8 mouse cellular contexts compared by ENCODE assay signal in the genomic region with DNA sequence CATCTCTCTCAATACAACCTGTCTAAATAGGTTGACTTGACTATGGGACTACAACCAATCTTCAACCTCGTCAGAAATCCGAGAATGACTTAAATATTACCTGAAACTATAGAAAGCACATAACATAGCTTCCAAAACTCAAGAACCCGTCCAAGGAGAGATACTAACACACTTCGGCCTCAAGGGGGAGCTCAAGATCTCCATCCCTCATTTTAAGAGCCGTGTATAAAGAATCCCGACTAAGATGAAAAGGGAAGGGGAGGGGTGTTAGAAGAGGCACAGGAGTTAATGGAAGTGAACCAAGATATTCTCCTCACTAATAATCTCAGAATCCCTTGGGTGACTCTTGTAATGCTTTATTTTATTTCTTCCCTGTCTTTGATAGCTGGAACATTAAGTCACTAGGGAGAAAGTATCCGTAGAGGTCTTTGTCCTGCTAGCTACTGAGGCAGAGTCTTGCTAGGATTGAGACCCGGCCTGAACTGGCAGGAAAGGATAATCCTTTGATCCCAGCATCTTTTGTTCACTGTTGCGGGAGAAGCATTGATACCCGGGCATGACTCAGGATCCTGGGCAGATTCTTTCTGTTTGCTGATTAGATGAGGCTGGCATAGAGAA. TPM values are rescaled to one million over a fixed set of nuclear protein-coding genes. Genes with fewer than 3 reads are reported as not detected.
DNase-seq lines count a peak whose midpoint lies in the region; ATAC-seq and TF ChIP-seq lines count a peak whose summit lies in the region.

No protein-coding gene starts in this region.

- H3K27ac ChIP-seq in liver, embryonic 16.5 days (ENCODE audit: low read length): peak overlapping the region; percentile 7; the same call in 1 of the 2 replicates
- no peak overlapping the region for H3K27ac ChIP-seq in neural tube, embryonic 14.5 days (ENCODE audit: low read depth, low read length)

- TF ChIP-seq CTCF in G1E (IDR thresholded peaks at IDR 0.05; ENCODE audit: low read depth, low read length): peak; percentile 47; the same call in 1 of the 2 replicates

- no peaks in the 10 kb centered on the region for H3K9me3 ChIP-seq in G1E (replicated peaks)
- no peaks in the 10 kb centered on the region for H3K9me3 ChIP-seq in liver, embryonic 16.5 days (replicated peaks; ENCODE audit: control insufficient read depth, low read length)
- H3K9me3 ChIP-seq in neural tube, embryonic 14.5 days (ENCODE audit: control insufficient read depth, low read length): no peaks in the 10 kb centered on the region

- WGBS in liver, embryonic 16.5 days (ENCODE audit: insufficient replicate concordance): 20% methylated on average over 10 of the region's 10 CpGs
- 11% methylated on average over 10 of the region's 10 CpGs for WGBS in neural tube, embryonic 14.5 days

- DNase-seq in A20 (ENCODE audit: low read depth, low spot score): peak; percentile 71
- DNase-seq in G1E (ENCODE audit: low spot score): peak; percentile 39
- peak; percentile 50 for DNase-seq in cerebellum, adult 9-11 months
- DNase-seq in frontal cortex, postnatal 25 days (ENCODE audit: low spot score in 2 of 2): peak; percentile 12 to 44
- DNase-seq in kidney, adult 8-10 months: peak; percentile 42 to 55
- no peak for DNase-seq in urinary bladder, adult 18-20 months (ENCODE audit: low spot score in 2 of 2)

- no peaks in the 10 kb centered on the region for H3K36me3 ChIP-seq in G1E (replicated peaks)
- no peaks in the 10 kb centered on the region for H3K36me3 ChIP-seq in liver, embryonic 16.5 days (ENCODE audit: control insufficient read depth, insufficient read depth)
- H3K36me3 ChIP-seq in neural tube, embryonic 14.5 days (ENCODE audit: control insufficient read depth, insufficient read depth, low read length): no peaks in the 10 kb centered on the region

- peak overlapping the region; percentile 53 for H3K4me2 ChIP-seq in liver, embryonic 16.5 days (ENCODE audit: low read depth, low read length)
- H3K4me2 ChIP-seq in neural tube, embryonic 14.5 days (ENCODE audit: low read depth, low read length): peak overlapping the region; percentile 9; the same call in 1 of the 2 replicates

- no peak for ATAC-seq in G1E (ENCODE audit: extremely low read depth, insufficient number of reproducible peaks, low FRiP score, poor library complexity, severe bottlenecking)
- peak; percentile 76 for ATAC-seq in liver, embryonic 16.5 days (ENCODE audit: low read depth)
- peak; percentile 88 for ATAC-seq in neural tube, embryonic 14.5 days (ENCODE audit: low read depth)

- peaks cover 26% of the 10 kb centered on the region for H3K27me3 ChIP-seq in G1E (ENCODE audit: insufficient read depth, low read length)
- H3K27me3 ChIP-seq in liver, embryonic 16.5 days (ENCODE audit: control insufficient read depth, insufficient read depth, low read depth, low read length): no peaks in the 10 kb centered on the region
- H3K27me3 ChIP-seq in neural tube, embryonic 14.5 days (ENCODE audit: control insufficient read depth, insufficient read depth, low read length): no peaks in the 10 kb centered on the region

- no peaks in the 10 kb centered on the region for H3K4me1 ChIP-seq in G1E (ENCODE audit: insufficient read depth, low read depth, low read length)
- peaks cover 11% of the 10 kb centered on the region for H3K4me1 ChIP-seq in liver, embryonic 16.5 days (ENCODE audit: control insufficient read depth, low read depth, low read length)
- no peaks in the 10 kb centered on the region for H3K4me1 ChIP-seq in neural tube, embryonic 14.5 days (ENCODE audit: control insufficient read depth, insufficient read depth, low read length)

- H3K4me3 ChIP-seq in G1E (ENCODE audit: low read depth, low read length): no peak overlapping the region
- H3K4me3 ChIP-seq in liver, embryonic 16.5 days (ENCODE audit: low read depth, low read length): peak overlapping the region; percentile 22
- H3K4me3 ChIP-seq in neural tube, embryonic 14.5 days (ENCODE audit: low read depth, low read length): no peak overlapping the region

- H3K9ac ChIP-seq in liver, embryonic 16.5 days (ENCODE audit: low read depth, low read length): peak overlapping the region; percentile 19; the same call in 1 of the 2 replicates
- H3K9ac ChIP-seq in neural tube, embryonic 14.5 days (replicated peaks; ENCODE audit: low read depth, low read length): no peak overlapping the region

RNA-seq across cellular contexts. Expression of gene Eed, which starts 17.3 kb away (rescaled TPM):
- total RNA-seq in G1E (2014; fragmentation: Nextera tagmentation): 83.5 and 101 TPM in 2 replicates
- total RNA-seq in G1E (2017): 132 and 137 TPM in 2 replicates
- 147 and 195 TPM in 2 replicates for polyA plus RNA-seq in G1E (2012)
- polyA plus RNA-seq in liver, embryonic 16.5 days (2015; fragmentation: Nextera tagmentation; extraction: Ambion mirVana): 25.7 and 26.2 TPM in 2 replicates
- 30.3 and 32.9 TPM in 2 replicates for polyA plus RNA-seq in neural tube, embryonic 14.5 days (2014; fragmentation: Nextera tagmentation; extraction: Ambion mirVana)

RNA-seq across cellular contexts. Expression of gene Hikeshi, which starts 57.1 kb away (rescaled TPM):
- total RNA-seq in G1E (2014; fragmentation: Nextera tagmentation): 69.9 and 118 TPM in 2 replicates
- total RNA-seq in G1E (2017): 212 and 255 TPM in 2 replicates
- 44.1 and 50.0 TPM in 2 replicates for polyA plus RNA-seq in G1E (2012)
- 48.2 and 59.3 TPM in 2 replicates for polyA plus RNA-seq in liver, embryonic 16.5 days (2015; fragmentation: Nextera tagmentation; extraction: Ambion mirVana)
- polyA plus RNA-seq in neural tube, embryonic 14.5 days (2014; fragmentation: Nextera tagmentation; extraction: Ambion mirVana): 138 and 155 TPM in 2 replicates

Comparison
In these comparisons a context has a peak if more than half of its experiments do, and no peak if none do; other contexts are left out.
1. DNase-seq: peak in A20 (single experiment), G1E (single experiment), cerebellum, adult 9-11 months (single experiment), frontal cortex, postnatal 25 days (2 of 2) and kidney, adult 8-10 months (2 of 2); none in urinary bladder, adult 18-20 months (0 of 2).